Mouse (Mus musculus) forebrain, embryonic 15.5 days (tissue): ENCODE data around the gene Gm17387. TPM values are rescaled to one million over a fixed set of nuclear protein-coding genes. Genes with fewer than 3 reads are reported as not detected.
A peak's percentile ranks its signal among the peaks of the same experiment; 100 is the strongest.
"Not testable (repeated sequence)": the region's sequence is repeated elsewhere in the genome, so short reads cannot be mapped to it uniquely, and the experiment has no call there.

Experiments
- ATAC-seq: fragments of 200-750 bp; cut with Nextera tagmentation; replicated peaks from 2 replicates; pipeline ENCODE4 v1.8.0; 2017; ENCODE audit warnings: mild to moderate bottlenecking, moderate TSS enrichment, moderate library complexity
- H3K27ac ChIP-seq: fragments of 300-500 bp; sonication (generic); replicated peaks from 2 replicates; pipeline ENCODE4 v1.5.1; 2015; ENCODE audit warnings: mild to moderate bottlenecking, inconsistent platforms
- H3K27me3 ChIP-seq: fragments of 300-500 bp; sonication (generic); 2 replicates; pipeline ENCODE4 v1.6.1; 2015; ENCODE audit warnings: inconsistent platforms
- H3K36me3 ChIP-seq: fragments of 300-500 bp; sonication (generic); 2 replicates; pipeline ENCODE4 v1.6.1; 2015; ENCODE audit warnings: mild to moderate bottlenecking, inconsistent platforms
- H3K4me1 ChIP-seq: fragments of 300-500 bp; sonication (generic); 2 replicates; pipeline ENCODE4 v1.6.1; 2015; ENCODE audit warnings: inconsistent platforms
- H3K4me2 ChIP-seq: fragments of 300-500 bp; sonication (generic); replicated peaks from 2 replicates; pipeline ENCODE4 v1.6.1; 2015; ENCODE audit warnings: mild to moderate bottlenecking, inconsistent platforms
- H3K4me3 ChIP-seq: fragments of 300-500 bp; sonication (generic); 2 replicates; pipeline ENCODE4 v1.5.1; 2015; ENCODE audit warnings: mild to moderate bottlenecking, inconsistent platforms
- H3K9ac ChIP-seq: fragments of 300-500 bp; sonication (generic); replicated peaks from 2 replicates; pipeline ENCODE4 v1.6.1; 2015; ENCODE audit warnings: mild to moderate bottlenecking, inconsistent platforms
- H3K9me3 ChIP-seq: fragments of 300-500 bp; sonication (generic); 2 replicates; pipeline ENCODE4 v1.6.1; 2016; ENCODE audit warnings: inconsistent platforms
- WGBS: fragments of 180-500 bp; shearing (Covaris S2); methylation state at CpG from one replicate; pipeline ENCODE4 v1.1.7; 2015; ENCODE audit warnings: mixed read lengths; 5-methylcytosine and 5-hydroxymethylcytosine counted together
- polyA plus RNA-seq: library from polyadenylated mRNA; unstranded; fragments of >200 nt; fragmentation: Nextera tagmentation; extraction: Ambion mirVana; gene quantifications from 2 replicates; pipeline ENCODE4 v1.2.1, GENCODE M21; 2015

Gm17387 gene
- polyA plus RNA-seq, 1 experiment from 2014 or later = not detected

GRCm38 (mm10) chr7:141021489-141022449, 7.2 kb upstream of the Gm17387 start:
- Histone ChIP-seq H3K4me1 (peaks cover 13% of the 10 kb centered on the region), H3K9me3 (no peaks in the 10 kb centered on the region), H3K36me3 (no peaks in the 10 kb centered on the region), H3K4me2 (no peak overlapping the region), H3K27ac (no peak overlapping the region), H3K9ac (no peak overlapping the region), H3K27me3 (no peaks in the 10 kb centered on the region), H3K4me3 (no peak overlapping the region)
- no peak for ATAC-seq
- 91% methylated on average over 14 of the region's 14 CpGs for whole genome bisulfite sequencing

GRCm38 (mm10) chr7:141024865-141025838, 3.8 kb upstream of the Gm17387 start:
- Histone ChIP-seq H3K4me3 (no peak overlapping the region), H3K9ac (no peak overlapping the region), H3K4me1 (peaks cover 13% of the 10 kb centered on the region), H3K27ac (peak overlapping the region; percentile 67), H3K36me3 (no peaks in the 10 kb centered on the region), H3K9me3 (no peaks in the 10 kb centered on the region), H3K4me2 (no peak overlapping the region), H3K27me3 (no peaks in the 10 kb centered on the region)
- ATAC-seq = peak; percentile 67
- WGBS = 8% methylated on average over 6 of the region's 6 CpGs

DNA sequence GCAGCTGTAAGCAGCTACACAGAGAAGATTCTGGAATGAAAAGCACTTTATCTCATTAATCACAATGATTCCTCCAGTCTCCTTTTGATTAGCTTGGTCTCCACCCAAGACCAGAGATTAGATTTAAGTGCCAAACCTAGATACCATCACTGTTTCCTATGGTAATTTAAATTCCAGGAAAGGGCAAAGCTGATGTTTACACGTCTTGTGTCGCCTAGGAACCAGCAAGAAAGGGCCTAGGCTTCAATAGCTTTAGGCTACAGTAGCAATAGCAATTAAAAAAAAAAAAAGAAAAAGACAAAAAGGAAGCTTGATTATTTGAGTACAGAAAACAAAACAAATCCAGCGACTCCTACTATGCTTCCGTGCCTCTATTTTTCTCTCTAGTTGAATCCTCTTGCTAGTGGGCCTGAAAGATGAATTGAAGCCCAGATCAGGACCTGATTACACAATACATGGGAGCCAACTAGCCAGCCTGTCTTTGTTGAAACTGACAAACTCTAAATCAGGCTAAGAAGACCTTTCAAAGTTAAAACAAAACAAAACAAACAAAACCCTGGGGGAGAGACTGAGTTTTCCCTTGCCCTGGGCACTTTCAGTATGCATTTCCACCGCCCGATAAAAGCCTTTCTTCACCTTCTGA, 2.7 kb upstream of the Gm17387 start:
- H3K27ac ChIP-seq = peak overlapping the region; percentile 67
- no peaks in the 10 kb centered on the region for H3K36me3 ChIP-seq
- no peak overlapping the region for H3K4me2 ChIP-seq
- 8% methylated on average over 6 of the region's 6 CpGs for WGBS
- H3K27me3 ChIP-seq = no peaks in the 10 kb centered on the region
- H3K9ac ChIP-seq = no peak overlapping the region
- peak; percentile 37 for ATAC-seq
- H3K9me3 ChIP-seq = no peaks in the 10 kb centered on the region
- H3K4me1 ChIP-seq = peaks cover 13% of the 10 kb centered on the region
- H3K4me3 ChIP-seq = no peak overlapping the region

DNA sequence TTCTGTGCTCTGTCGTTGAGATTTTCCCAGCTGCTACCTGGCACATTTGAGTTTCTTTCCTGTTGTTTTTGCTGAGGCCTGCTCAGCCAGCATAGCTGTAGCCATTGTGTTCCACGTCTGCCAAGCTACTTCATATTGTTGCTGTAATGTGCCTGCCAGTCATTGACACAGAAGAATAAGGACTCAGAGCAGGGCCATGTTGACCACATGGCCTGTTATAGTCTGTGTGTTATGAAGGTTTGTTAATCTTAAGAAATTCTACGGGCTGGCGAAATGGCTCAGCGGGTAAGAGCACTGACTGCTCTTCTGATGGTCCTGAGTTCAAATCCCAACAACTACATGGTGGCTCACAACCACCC, 2.2 kb upstream of the Gm17387 start:
- H3K27me3 ChIP-seq = no peaks in the 10 kb centered on the region
- H3K9ac ChIP-seq = no peak overlapping the region
- peak overlapping the region; percentile 63 for H3K27ac ChIP-seq
- WGBS = 20% methylated on average over 5 of the region's 5 CpGs
- peaks cover 13% of the 10 kb centered on the region for H3K4me1 ChIP-seq
- no peak overlapping the region for H3K4me3 ChIP-seq
- ATAC-seq = peak; percentile 62
- no peaks in the 10 kb centered on the region for H3K36me3 ChIP-seq
- H3K9me3 ChIP-seq = no peaks in the 10 kb centered on the region
- no peak overlapping the region for H3K4me2 ChIP-seq

DNA sequence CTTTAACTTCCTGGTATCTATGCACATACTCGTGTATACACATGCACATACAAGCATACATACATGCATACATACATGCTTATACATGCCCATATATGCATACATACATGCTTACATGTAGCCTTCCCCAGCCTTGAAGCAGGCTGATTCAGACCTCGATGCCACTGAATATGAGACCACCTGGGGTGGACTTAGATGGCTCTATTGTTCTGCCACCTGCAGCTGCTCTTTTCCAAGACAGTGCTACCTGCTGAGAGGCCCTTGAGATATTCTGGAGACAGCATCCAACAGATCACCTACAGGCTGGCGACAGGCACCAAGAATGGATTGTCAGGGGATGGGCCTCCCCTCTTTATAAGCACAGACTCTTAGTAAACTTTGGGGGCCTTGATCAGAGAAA, 1.5 kb downstream of the Gm17387 start:
- Histone ChIP-seq H3K27ac (no peak overlapping the region), H3K27me3 (no peaks in the 10 kb centered on the region), H3K9ac (no peak overlapping the region), H3K4me3 (no peak overlapping the region), H3K4me2 (no peak overlapping the region), H3K9me3 (no peaks in the 10 kb centered on the region), H3K36me3 (no peaks in the 10 kb centered on the region), H3K4me1 (peaks cover 13% of the 10 kb centered on the region)
- 39% methylated on average over 3 of the region's 3 CpGs for WGBS
- no peak for ATAC-seq

DNA sequence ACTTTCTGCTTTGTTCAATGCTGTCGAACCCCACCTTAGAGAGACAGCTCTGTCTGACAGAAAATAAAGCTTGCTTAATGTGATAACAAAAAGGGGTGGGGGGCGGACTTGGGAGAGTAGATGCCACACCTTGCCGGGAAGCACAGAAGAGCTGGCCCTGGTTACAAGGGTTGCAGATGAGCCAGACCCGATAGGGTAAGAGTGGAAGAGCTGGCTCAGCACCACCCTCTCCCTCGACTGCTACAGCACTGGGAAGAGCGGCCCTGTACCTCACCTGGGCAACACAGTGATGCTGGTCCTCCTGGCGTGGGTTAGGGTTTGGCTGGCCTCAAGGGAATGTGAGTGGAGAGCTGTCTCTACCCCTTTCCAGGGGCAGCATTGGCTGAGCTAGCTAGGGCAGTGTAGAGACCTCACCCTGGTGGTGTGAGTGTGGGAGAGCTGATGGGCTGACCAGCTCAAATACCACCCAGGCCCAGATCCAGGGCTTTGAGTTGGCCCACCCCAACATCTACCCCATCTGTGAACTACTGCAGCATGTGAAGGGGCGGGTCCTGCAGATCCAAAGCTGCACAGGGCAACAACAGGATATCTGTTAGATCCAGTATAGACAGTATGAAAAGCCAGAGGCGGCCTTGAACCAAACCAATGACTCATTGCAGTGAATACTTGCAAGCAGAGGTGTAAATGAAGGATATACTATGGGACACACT, 3.7 kb downstream of the Gm17387 start:
- H3K4me2 ChIP-seq = no peak overlapping the region
- no peaks in the 10 kb centered on the region for H3K4me1 ChIP-seq
- 78% methylated on average over 9 of the region's 9 CpGs for WGBS
- ATAC-seq = no peak
- H3K27me3 ChIP-seq = no peaks in the 10 kb centered on the region
- no peak overlapping the region for H3K9ac ChIP-seq
- no peak overlapping the region for H3K4me3 ChIP-seq
- H3K36me3 ChIP-seq = no peaks in the 10 kb centered on the region
- no peaks in the 10 kb centered on the region for H3K9me3 ChIP-seq
- no peak overlapping the region for H3K27ac ChIP-seq

DNA sequence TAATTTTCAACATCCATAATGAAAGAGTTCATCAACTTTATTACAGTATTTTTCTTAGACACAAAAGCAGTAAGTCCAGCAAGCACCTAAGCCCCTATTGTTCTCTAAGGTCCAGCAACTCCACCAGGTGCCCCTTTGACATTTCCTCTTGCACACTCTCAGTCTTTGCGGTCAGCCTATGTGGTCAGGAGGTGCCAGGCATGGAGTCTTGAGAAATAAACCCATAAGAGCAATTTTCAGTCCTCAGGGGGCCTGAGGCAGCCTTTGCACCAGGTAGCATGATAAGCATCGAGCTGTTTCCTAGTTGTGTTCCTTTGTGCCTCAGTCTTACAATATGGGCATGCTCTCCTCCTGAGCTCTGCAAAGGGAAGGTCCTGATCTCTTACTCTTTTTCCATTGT, 7.7 kb downstream of the Gm17387 start:
- not testable (repeated sequence) for H3K9me3 ChIP-seq, H3K27me3 ChIP-seq, H3K4me1 ChIP-seq, H3K27ac ChIP-seq, ATAC-seq, H3K9ac ChIP-seq, H3K4me3 ChIP-seq, H3K4me2 ChIP-seq, H3K36me3 ChIP-seq
- WGBS = 83% methylated on average over 1 of the region's 2 CpGs

DNA sequence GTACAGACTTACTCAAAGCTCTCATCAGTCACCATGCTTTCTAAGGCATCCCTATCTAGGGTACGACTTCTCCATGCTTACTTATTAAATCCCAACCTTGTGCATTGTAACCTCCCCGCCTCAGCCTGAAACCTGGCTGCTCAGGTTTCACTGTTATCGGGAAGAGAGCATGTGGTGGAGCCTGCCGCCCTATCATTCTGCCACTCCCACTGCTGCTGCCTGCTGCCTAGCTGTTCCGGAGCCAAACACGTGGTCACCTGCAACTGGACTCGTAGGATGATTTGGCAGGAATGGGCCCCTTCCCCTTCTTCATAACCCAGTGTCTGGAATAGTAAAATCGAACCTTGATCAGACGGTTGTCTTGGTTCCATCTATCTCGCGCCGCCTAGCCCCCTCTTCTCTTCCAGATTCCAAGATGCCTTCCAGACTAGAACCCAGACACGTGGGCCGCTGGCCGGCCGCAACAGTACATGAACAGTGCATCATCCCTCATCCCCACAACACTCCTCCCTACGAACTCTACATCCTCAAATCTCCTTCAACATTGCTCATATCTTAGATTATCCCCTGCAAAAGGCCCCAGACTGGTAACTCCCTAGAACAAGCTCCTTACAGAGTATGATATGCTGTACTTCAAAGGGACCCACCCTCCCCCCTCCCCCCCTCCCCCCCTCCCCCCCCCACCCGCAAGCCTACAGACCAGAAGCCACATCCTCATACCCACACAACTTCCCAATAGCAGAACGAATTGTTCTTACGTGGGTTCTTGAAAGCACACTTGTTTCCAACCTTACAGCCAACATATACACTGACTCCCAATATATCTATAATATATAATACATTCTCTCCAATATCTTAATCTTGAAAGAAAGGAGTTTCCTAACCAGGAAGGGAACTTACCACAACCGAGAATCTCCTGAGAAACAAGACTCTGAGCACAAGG, 9.4 kb downstream of the Gm17387 start:
- no peaks in the 10 kb centered on the region for H3K36me3 ChIP-seq
- H3K27ac ChIP-seq = no peak overlapping the region
- H3K4me2 ChIP-seq = no peak overlapping the region
- H3K9ac ChIP-seq = no peak overlapping the region
- 0 out of 2 replicates have a peak, but pooled peaks cover 5% of the 10 kb centered on the region for H3K4me1 ChIP-seq
- no peaks in the 10 kb centered on the region for H3K27me3 ChIP-seq
- H3K9me3 ChIP-seq = no peaks in the 10 kb centered on the region
- WGBS = 85% methylated on average over 20 of the region's 21 CpGs
- ATAC-seq = no peak
- H3K4me3 ChIP-seq = no peak overlapping the region

DNA sequence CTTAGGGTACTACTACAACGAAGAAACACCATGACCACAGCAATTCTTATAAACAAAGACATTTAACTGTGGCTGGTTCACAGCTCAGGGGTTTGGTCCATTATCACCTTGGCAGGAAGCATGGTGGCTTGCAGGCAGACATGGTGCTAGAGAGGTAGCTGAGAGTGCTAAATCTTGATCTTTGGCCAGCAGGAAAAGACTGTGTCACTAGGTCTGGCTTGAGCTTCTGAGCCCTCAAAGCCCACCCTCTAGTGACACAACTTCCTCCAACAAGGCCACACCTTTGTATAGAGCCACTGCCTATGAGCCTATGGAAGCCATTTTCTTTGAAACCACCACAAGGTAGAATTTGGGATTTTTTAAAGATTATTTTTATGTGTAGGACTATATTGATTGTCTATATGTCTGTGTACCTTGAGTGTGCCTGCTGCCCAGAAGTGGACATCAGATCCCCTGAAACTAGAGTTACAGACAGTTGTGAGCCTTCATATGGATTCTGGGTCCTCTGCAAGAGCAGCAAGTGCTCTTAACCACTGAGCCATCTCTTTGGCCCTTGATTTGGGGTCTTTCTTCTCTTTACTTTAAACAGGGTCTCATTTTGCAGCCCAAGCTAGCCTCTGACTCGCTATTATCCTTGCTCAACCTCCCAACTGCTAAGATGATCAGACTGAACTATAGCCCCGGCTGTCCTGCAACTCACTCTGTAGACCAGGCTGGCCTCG, 10.6 kb downstream of the Gm17387 start:
- Histone ChIP-seq H3K27me3 (no peaks in the 10 kb centered on the region), H3K4me2 (no peak overlapping the region), H3K4me3 (no peak overlapping the region), H3K9me3 (no peaks in the 10 kb centered on the region), H3K9ac (no peak overlapping the region), H3K36me3 (no peaks in the 10 kb centered on the region), H3K4me1 (0 out of 2 replicates have a peak, but pooled peaks cover 5% of the 10 kb centered on the region), H3K27ac (no peak overlapping the region)
- no peak for ATAC-seq
- WGBS = 95% methylated on average over 4 of the region's 4 CpGs

GRCm38 (mm10) chr7:141040867-141041606, 12.1 kb downstream of the Gm17387 start:
- no peak overlapping the region for H3K4me2 ChIP-seq
- no peaks in the 10 kb centered on the region for H3K9me3 ChIP-seq
- H3K36me3 ChIP-seq = no peaks in the 10 kb centered on the region
- ATAC-seq = no peak
- H3K4me1 ChIP-seq = 0 out of 2 replicates have a peak, but pooled peaks cover 5% of the 10 kb centered on the region
- H3K4me3 ChIP-seq = no peak overlapping the region
- no peak overlapping the region for H3K9ac ChIP-seq
- 47% methylated on average over 7 of the region's 9 CpGs for WGBS
- H3K27me3 ChIP-seq = no peaks in the 10 kb centered on the region
- no peak overlapping the region for H3K27ac ChIP-seq
